Mouse (Mus musculus) intestine, embryonic 15.5 days (tissue): ENCODE data around the gene Cldn6. TPM values are rescaled to one million over a fixed set of nuclear protein-coding genes. Genes with fewer than 3 reads are reported as not detected.

ENCODE experiments used
- ATAC-seq: fragments of 200-750 bp; cut with Nextera tagmentation; 2 replicates; pipeline ENCODE4 v1.8.0; 2017; ENCODE audit warnings: moderate TSS enrichment, moderate library complexity
- H3K27ac ChIP-seq: fragments of 300-500 bp; sonication (generic); 2 replicates; pipeline ENCODE4 v1.5.1; 2015; ENCODE audit warnings: mild to moderate bottlenecking, inconsistent platforms
- H3K27me3 ChIP-seq: fragments of 300-500 bp; sonication (generic); replicated peaks from 2 replicates; pipeline ENCODE4 v1.6.1; 2015; ENCODE audit warnings: inconsistent platforms
- H3K36me3 ChIP-seq: fragments of 300-500 bp; sonication (generic); 2 replicates; pipeline ENCODE4 v1.6.1; 2015; ENCODE audit warnings: inconsistent platforms
- H3K4me1 ChIP-seq: fragments of 300-500 bp; sonication (generic); replicated peaks from 2 replicates; pipeline ENCODE4 v1.6.1; 2015; ENCODE audit warnings: inconsistent platforms
- H3K4me2 ChIP-seq: fragments of 300-500 bp; sonication (generic); replicated peaks from 2 replicates; pipeline ENCODE4 v1.6.1; 2015; ENCODE audit warnings: mild to moderate bottlenecking, inconsistent platforms
- H3K4me3 ChIP-seq: fragments of 300-500 bp; sonication (generic); replicated peaks from 2 replicates; pipeline ENCODE4 v1.5.1; 2015; ENCODE audit warnings: inconsistent platforms
- H3K9ac ChIP-seq: fragments of 300-500 bp; sonication (generic); 2 replicates; pipeline ENCODE4 v1.6.1; 2015; ENCODE audit warnings: inconsistent platforms
- H3K9me3 ChIP-seq: fragments of 300-500 bp; sonication (generic); 2 replicates; pipeline ENCODE4 v1.6.1; 2016; ENCODE audit warnings: inconsistent platforms
- WGBS: fragments of 180-500 bp; shearing (Covaris S2); methylation state at CpG from one replicate; pipeline ENCODE4 v1.1.7; 2015; 5-methylcytosine and 5-hydroxymethylcytosine counted together
- polyA plus RNA-seq: library from polyadenylated mRNA; unstranded; fragments of >200 nt; fragmentation: Nextera tagmentation; extraction: Ambion mirVana; gene quantifications from 2 replicates; pipeline ENCODE4 v1.2.1, GENCODE M21; 2015

The Cldn6 gene
- polyA plus RNA-seq, 1 experiment from 2014 or later, result 42.8 TPM

DNA sequence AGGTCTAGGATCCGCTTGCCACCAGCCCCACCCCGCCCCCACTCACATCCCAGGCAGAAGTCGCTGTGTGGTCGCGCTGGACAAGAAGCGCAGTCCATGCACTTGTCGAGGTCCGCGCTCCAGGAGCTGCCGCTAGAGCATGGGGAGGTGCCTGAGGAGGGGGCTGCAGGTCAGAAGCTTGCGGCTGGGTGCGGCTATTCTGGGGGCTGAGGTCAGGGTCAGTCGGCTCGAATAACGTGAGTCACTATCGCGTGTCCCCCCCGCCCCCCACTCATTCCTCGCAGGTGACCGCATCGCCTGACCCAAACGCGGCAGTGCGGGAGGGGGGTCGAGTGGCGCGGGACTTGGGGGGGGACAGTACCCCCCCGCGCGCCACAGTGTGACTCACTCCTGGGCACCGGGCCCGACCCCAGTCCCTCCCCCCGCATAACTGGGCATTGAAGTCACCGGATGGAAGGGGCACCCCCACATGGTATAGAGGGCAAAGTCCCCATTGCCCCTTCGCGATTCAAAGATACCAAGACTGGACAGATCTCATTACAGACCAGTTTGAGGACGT, 2.5 kb upstream of the Cldn6 start:
- Histone ChIP-seq H3K9ac (peak overlapping the region; percentile 60), H3K36me3 (no peaks in the 10 kb centered on the region), H3K9me3 (no peaks in the 10 kb centered on the region), H3K4me1 (peaks cover 45% of the 10 kb centered on the region), H3K4me3 (peak overlapping the region; percentile 54), H3K27ac (peak overlapping the region; percentile 66; the same call in 1 of the 2 replicates), H3K27me3 (peaks cover 29% of the 10 kb centered on the region), H3K4me2 (peak overlapping the region; percentile 96)
- 1% methylated on average over 37 of the region's 37 CpGs for WGBS
- ATAC-seq, result no peak

- H3K27ac ChIP-seq, result peak within 1 kb of the TSS; percentile 66
- H3K9me3 ChIP-seq, result no peaks in the 10 kb centered on the region
- H3K4me1 ChIP-seq, result peaks cover 51% of the 10 kb centered on the region
- H3K9ac ChIP-seq, result peak within 1 kb of the TSS; percentile 60
- WGBS, result 0% methylated on average over 34 of the region's 34 CpGs
- peak within 1 kb of the TSS; percentile 96 for H3K4me2 ChIP-seq
- peak; percentile 44 for ATAC-seq
- H3K36me3 ChIP-seq, result no peaks in the 10 kb centered on the region
- H3K27me3 ChIP-seq, result peaks cover 29% of the 10 kb centered on the region
- H3K4me3 ChIP-seq, result peak within 1 kb of the TSS; percentile 54
Observed at GRCm38 (mm10) chr17:23677236-23677679, 1.8 kb upstream of the Cldn6 start, which contains the start of gene Tnfrsf12a. Gene Tnfrsf12a, minus strand, starts transcription at chr17:23677468.

- H3K4me1 ChIP-seq, result peaks cover 43% of the 10 kb centered on the region
- H3K9me3 ChIP-seq, result no peaks in the 10 kb centered on the region
- H3K27ac ChIP-seq, result no peak overlapping the region
- 0 out of 2 replicates have a peak overlapping the region, but pooled peaks have one; percentile 32 for H3K4me3 ChIP-seq
- peaks cover 38% of the 10 kb centered on the region for H3K27me3 ChIP-seq
- WGBS, result 51% methylated on average over 9 of the region's 9 CpGs
- ATAC-seq, result no peak
- H3K9ac ChIP-seq, result no peak overlapping the region
- H3K36me3 ChIP-seq, result no peaks in the 10 kb centered on the region
- H3K4me2 ChIP-seq, result peak overlapping the region; percentile 62
Observed at GRCm38 (mm10) chr17:23680336-23680735, 1.3 kb downstream of the Cldn6 start.

GRCm38 (mm10) chr17:23681086-23681485, 2.0 kb downstream of the Cldn6 start:
- H3K36me3 ChIP-seq, result no peaks in the 10 kb centered on the region
- no peak overlapping the region for H3K9ac ChIP-seq
- no peaks in the 10 kb centered on the region for H3K9me3 ChIP-seq
- H3K4me3 ChIP-seq, result no peak overlapping the region
- H3K4me1 ChIP-seq, result peaks cover 35% of the 10 kb centered on the region
- WGBS, result 50% methylated on average over 10 of the region's 10 CpGs
- no peak overlapping the region for H3K27ac ChIP-seq
- H3K4me2 ChIP-seq, result peak overlapping the region; percentile 14
- H3K27me3 ChIP-seq, result peaks cover 38% of the 10 kb centered on the region
- no peak for ATAC-seq

- Histone ChIP-seq H3K4me3 (no peak overlapping the region), H3K4me1 (peaks cover 28% of the 10 kb centered on the region), H3K27me3 (peaks cover 38% of the 10 kb centered on the region), H3K27ac (peak overlapping the region; percentile 2; the same call in 1 of the 2 replicates), H3K4me2 (no peak overlapping the region), H3K9ac (no peak overlapping the region), H3K36me3 (no peaks in the 10 kb centered on the region), H3K9me3 (no peaks in the 10 kb centered on the region)
- peak; percentile 26; the same call in 1 of the 2 replicates for ATAC-seq
- WGBS, result 37% methylated on average over 4 of the region's 4 CpGs
Observed at GRCm38 (mm10) chr17:23682092-23682491, 3.0 kb downstream of the Cldn6 start.

GRCm38 (mm10) chr17:23682530-23682929, 3.5 kb downstream of the Cldn6 start:
- no peaks in the 10 kb centered on the region for H3K9me3 ChIP-seq
- H3K4me3 ChIP-seq, result no peak overlapping the region
- H3K4me1 ChIP-seq, result peaks cover 28% of the 10 kb centered on the region
- H3K9ac ChIP-seq, result no peak overlapping the region
- H3K4me2 ChIP-seq, result no peak overlapping the region
- no peaks in the 10 kb centered on the region for H3K36me3 ChIP-seq
- peaks cover 38% of the 10 kb centered on the region for H3K27me3 ChIP-seq
- no peak for ATAC-seq
- 58% methylated on average over 3 of the region's 3 CpGs for WGBS
- H3K27ac ChIP-seq, result no peak overlapping the region

- no peak overlapping the region for H3K4me2 ChIP-seq
- H3K36me3 ChIP-seq, result no peaks in the 10 kb centered on the region
- no peak overlapping the region for H3K4me3 ChIP-seq
- no peak for ATAC-seq
- 24% methylated on average over 15 of the region's 15 CpGs for WGBS
- peaks cover 38% of the 10 kb centered on the region for H3K27me3 ChIP-seq
- H3K4me1 ChIP-seq, result peaks cover 28% of the 10 kb centered on the region
- H3K9me3 ChIP-seq, result no peaks in the 10 kb centered on the region
- no peak overlapping the region for H3K27ac ChIP-seq
- H3K9ac ChIP-seq, result no peak overlapping the region
Observed at GRCm38 (mm10) chr17:23683226-23683625, 4.2 kb downstream of the Cldn6 start.

DNA sequence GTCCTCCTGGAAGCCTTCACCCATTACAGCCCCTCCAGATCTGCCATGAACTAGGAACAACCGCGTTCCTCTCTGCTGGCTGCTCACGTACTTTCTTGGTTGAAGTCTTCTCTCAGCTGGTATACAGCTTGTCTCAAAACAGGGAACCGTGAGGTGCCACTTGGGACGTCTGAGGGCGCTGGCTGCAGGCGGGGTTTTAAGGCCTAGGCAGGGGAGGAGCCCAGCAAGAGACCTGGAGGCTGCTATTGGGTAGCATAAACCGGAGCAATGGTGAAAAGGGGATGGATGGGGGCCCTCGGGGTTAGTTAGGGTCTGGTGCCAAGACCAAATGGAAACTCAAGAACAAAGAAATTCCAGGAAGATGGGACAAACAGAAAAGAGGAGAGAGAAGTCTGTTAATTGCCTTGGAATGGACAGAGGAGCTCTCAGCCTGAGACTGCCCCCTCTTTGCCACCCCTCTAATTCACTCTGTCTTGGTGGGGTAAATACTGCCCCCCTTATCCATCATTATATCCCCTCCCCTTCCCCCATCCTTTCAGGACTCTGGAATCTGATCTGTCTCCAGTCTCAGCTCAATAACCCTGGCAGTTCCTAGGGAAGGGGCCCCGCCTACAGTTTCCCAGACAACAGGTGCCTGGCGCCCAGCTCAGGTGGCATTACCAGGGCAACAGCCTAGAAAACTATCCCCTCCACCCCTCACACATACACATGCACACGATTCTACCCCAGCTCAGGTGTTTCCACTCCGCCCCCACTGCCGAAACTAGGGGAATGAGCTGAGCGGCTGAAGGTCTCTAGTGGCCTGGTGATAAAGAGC, 5.0 kb downstream of the Cldn6 start, which contains the start of gene Cldn9:
Cldn9 (minus strand) TSS at position 171 of the 817 bp plus-strand sequence.
- Histone ChIP-seq H3K9ac (no peak within 1 kb of the TSS), H3K36me3 (no peaks in the 10 kb centered on the region), H3K9me3 (no peaks in the 10 kb centered on the region), H3K4me1 (peaks cover 27% of the 10 kb centered on the region), H3K4me3 (no peak within 1 kb of the TSS), H3K27ac (no peak within 1 kb of the TSS), H3K4me2 (no peak within 1 kb of the TSS), H3K27me3 (peaks cover 33% of the 10 kb centered on the region)
- ATAC-seq, result peak; percentile 25; the same call in 1 of the 2 replicates
- 30% methylated on average over 15 of the region's 15 CpGs for WGBS

DNA sequence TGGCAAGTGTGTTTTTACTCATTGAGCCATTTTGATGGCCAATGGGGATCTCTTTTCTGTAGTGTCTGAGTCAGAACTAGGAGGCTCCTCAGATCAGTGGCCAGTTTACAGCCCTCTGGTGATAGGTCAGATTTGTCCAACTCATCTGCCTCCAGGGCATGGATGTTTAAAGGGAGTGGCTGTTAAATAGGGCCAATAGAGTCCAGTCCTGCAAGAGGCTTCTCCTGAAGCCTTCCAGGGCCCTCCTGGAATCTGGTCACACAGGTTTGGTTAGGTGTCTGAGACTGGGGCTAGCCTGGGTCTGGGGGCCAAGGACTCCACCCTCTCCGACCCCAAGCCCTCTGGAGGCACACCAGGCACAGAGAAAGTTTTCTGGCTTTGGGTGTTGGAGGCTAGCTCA, 15.4 kb downstream of the Cldn6 start:
- H3K4me1 ChIP-seq, result peaks cover 13% of the 10 kb centered on the region; the same call in 1 of the 2 replicates
- no peaks in the 10 kb centered on the region for H3K36me3 ChIP-seq
- H3K9me3 ChIP-seq, result no peaks in the 10 kb centered on the region
- H3K9ac ChIP-seq, result no peak overlapping the region
- no peak overlapping the region for H3K4me2 ChIP-seq
- 0 out of 2 replicates have a peak, but pooled peaks cover under 1% of the 10 kb centered on the region for H3K27me3 ChIP-seq
- no peak overlapping the region for H3K4me3 ChIP-seq
- H3K27ac ChIP-seq, result no peak overlapping the region
- 30% methylated on average over 1 of the region's 1 CpGs for WGBS
- ATAC-seq, result peak; percentile 56

DNA sequence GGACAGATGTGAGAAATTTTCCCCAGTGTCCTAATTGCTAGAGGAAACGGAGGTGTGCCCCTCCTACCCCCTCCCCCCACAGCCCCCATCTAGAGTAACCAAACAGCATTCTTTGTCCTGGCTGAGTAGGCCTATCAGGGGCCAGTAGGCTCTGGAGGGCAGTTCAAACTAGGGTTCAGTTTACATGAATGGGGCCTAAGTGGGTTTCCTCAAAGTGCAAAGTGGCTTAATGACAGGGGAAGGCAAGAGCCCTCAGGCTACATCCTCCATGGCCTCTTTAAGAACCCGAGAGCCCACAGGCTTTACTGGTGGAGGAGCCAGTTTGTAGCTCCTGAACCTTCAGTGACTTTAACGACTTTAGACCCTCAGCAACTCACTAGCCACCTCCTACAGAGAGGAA, 16.8 kb downstream of the Cldn6 start:
- H3K36me3 ChIP-seq, result no peaks in the 10 kb centered on the region
- H3K4me1 ChIP-seq, result peaks cover 14% of the 10 kb centered on the region; the same call in 1 of the 2 replicates
- H3K9ac ChIP-seq, result no peak overlapping the region
- no peak overlapping the region for H3K4me3 ChIP-seq
- WGBS, result 29% methylated on average over 3 of the region's 3 CpGs
- no peaks in the 10 kb centered on the region for H3K9me3 ChIP-seq
- no peak overlapping the region for H3K27ac ChIP-seq
- H3K27me3 ChIP-seq, result peaks cover 6% of the 10 kb centered on the region; the same call in 1 of the 2 replicates
- ATAC-seq, result no peak
- no peak overlapping the region for H3K4me2 ChIP-seq

- Histone ChIP-seq H3K9me3 (no peaks in the 10 kb centered on the region), H3K36me3 (no peaks in the 10 kb centered on the region), H3K4me1 (peaks cover 12% of the 10 kb centered on the region; the same call in 1 of the 2 replicates), H3K4me3 (peak overlapping the region; percentile 77), H3K27me3 (peaks cover 6% of the 10 kb centered on the region; the same call in 1 of the 2 replicates), H3K4me2 (peak overlapping the region; percentile 100), H3K27ac (no peak overlapping the region), H3K9ac (peak overlapping the region; percentile 55)
- peak; percentile 65 for ATAC-seq
- WGBS, result under 1% methylated on average over 94 of the region's 101 CpGs
Observed at GRCm38 (mm10) chr17:23699131-23700077, 20.4 kb downstream of the Cldn6 start.
